Mouse (Mus musculus): Measurements from ENCODE around the gene Gm14569.

Gene Gm14569

DNA sequence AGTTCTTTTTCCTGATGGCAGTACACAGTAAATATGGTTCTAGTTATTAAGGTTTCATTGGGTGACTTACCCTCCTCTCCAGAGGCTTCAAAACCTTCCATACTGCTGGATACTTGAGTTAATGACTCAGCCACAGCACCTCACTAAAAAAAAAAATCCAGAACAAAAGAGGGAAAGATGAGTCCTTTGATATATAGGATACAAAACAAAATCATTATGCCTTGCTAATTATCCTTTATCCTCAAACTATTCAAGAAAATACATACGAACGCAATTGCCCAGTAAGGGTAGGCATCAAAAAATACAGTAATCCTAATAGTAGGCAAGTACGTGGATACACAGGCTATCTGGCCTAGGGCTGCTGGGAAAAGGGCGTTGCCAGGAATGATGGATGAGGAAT lies at the start of gene Gm14569:
Gm14569 (minus strand) TSS at position 101 of the 400 bp plus-strand sequence.
- DNase-seq (ENCODE audit: low read depth, low spot score): no peak

DNA sequence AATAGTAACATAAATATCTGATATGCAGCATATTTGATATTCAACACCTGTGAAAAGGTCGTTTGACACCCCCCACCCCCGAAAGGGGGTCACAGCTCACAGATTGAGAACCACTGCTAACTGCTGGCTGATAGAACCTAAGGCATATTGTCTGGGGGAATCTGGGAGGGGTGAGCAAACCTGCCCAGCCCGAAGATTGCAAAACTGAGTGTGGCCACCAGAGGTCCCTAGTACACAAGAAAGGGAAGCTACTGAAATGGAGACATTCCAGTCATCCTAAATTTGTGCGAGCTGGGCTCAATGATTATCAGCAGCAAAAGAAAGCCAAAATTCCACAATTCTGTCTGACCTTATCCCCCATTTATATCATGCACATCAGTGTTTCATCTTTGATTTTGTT lies 42.9 kb upstream of the Gm14569 start:
- peak; percentile 50 for DNase-seq (ENCODE audit: low read depth, low spot score)

DNA sequence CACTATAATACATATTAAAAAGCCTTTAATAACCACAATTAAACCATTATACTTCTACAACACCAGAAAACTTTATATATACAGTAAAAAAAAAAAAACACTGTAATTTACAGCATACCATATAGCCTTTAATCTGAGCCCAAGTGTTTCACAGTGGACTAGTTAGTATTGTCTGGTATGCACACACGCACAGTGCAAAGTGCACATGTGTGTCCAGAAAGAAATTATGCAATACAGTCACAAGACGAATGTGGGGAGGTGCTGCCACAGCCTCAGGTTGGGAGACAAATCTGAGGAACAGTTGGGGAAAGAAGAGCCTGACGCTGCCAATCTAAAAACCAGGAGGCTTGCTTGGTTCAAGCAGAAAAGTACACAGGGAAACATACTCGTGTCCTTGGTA lies 42.1 kb upstream of the Gm14569 start:
- no peak for DNase-seq (ENCODE audit: low read depth, low spot score)

DNA sequence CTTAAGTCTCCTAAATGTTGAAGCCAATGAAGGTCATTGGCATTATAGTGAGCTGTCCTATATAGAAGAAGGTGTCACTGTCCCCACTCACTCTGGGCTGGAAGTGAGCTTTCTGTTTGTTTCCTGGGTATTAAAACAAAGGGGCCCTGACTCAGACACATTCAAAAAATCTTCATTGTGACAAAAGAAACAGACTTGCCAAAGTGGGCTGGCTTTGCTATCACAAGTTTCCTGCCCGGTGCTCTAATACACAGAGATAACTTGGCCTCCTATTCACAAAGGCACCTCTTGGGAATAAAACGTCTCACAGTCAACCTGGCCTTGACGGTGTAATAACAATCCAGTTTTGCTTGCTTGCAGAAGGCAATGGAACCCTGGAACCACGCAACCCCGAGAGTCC lies 38.6 kb upstream of the Gm14569 start:
- DNase-seq (ENCODE audit: low read depth, low spot score): no peak

DNA sequence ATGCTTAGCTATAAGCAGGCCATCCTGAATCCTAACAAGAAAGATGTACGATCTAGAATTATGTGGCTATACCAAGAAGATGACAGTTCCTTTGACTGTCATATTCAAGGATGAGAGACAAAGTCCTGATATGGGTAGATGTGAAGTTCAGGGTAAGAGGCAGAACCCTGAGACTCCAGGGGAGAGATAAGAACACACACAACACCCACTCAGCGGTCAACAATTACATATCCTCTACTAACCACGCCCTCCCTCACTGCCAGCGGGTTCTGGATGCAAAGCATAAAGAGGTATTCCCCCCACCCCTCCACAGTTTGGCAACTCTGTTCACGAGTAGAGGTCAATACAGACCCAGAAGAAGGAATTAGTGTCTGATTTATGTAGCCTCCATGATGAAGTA lies 32.1 kb upstream of the Gm14569 start:
- no peak for DNase-seq (ENCODE audit: low read depth, low spot score)

GRCm38 (mm10) chrX:36513726-36514125 lies 22.1 kb upstream of the Gm14569 start:
- DNase-seq (ENCODE audit: low read depth, low spot score): peak; percentile 4

- DNase-seq (ENCODE audit: low read depth, low spot score): no peak
These were observed 21.6 kb upstream of the Gm14569 start for GRCm38 (mm10) chrX:36513231-36513630.

GRCm38 (mm10) chrX:36506863-36507262 lies 15.2 kb upstream of the Gm14569 start:
- DNase-seq (ENCODE audit: low read depth, low spot score): peak; percentile 10

DNA sequence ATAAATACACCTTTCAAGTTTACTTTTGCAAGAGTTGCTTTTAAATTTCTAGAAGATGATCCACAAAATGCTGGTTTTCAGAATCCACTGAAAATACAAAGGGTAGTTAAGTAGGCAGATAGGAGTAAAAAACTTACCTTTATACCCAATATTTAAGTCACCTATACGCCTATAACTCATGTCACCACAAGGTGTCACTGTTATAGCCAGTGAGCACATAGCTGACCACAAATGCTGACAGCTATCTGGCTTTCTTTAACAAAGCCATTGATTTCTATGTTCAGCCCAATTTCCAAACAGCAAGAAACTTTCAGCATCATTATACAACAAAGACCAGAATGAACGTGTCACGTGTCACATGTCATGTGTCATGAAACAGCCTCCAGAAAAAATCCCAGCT lies 2.1 kb downstream of the Gm14569 start:
- peak; percentile 23 for DNase-seq (ENCODE audit: low read depth, low spot score)

DNA sequence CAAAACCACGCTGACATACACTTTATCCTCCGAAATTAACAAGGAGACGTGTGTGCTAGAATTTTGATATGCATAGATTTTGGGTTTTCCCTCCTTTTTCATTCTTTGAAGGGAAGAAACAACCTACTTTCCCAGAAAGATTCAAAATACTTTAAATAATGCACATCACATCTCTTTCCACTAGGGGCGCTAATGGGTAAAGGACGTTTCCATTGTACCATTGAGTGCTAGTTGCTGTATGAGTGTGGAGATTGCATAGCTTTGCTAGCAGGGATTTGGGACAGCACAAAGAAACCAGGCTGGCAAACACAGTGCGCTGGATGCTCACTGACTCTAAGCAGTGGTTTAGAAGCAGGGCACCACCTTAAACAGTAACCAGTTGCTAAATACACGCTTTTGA lies 3.6 kb downstream of the Gm14569 start:
- peak; percentile 10 for DNase-seq (ENCODE audit: low read depth, low spot score)

GRCm38 (mm10) chrX:36474873-36475272 lies 16.8 kb downstream of the Gm14569 start:
- DNase-seq (ENCODE audit: low read depth, low spot score): no peak

DNA sequence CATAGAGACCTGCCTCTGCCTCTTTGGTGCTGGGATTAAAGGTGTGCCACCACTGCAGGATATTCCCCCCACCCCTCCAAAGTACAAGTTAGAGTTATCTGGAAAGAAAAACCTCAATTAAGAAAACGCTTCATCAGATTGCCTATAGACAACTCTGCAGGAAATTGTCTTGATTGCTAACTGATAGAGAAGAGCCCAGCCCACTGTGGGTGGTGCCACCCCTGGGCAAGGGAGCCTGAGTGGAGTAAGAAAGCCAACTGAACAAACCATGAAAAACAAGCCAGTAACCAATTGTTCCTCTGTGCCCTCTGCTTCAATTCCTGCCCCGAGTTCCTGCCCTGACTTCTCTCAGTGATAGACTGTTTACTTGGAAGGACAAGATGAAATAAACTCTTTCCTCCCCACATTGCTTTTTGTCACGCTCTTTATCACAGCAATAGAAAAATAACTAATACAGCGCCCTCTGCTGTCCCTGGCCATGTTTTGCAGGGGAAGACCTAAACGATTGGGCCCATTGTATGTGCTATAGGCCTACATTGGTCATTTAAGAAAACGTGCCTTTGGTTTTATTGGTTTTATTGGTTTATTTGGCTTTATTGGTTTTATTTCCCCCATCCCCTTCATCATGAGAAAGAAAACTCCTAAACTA lies 17.4 kb downstream of the Gm14569 start:
- DNase-seq (ENCODE audit: low read depth, low spot score): peak; percentile 43

DNA sequence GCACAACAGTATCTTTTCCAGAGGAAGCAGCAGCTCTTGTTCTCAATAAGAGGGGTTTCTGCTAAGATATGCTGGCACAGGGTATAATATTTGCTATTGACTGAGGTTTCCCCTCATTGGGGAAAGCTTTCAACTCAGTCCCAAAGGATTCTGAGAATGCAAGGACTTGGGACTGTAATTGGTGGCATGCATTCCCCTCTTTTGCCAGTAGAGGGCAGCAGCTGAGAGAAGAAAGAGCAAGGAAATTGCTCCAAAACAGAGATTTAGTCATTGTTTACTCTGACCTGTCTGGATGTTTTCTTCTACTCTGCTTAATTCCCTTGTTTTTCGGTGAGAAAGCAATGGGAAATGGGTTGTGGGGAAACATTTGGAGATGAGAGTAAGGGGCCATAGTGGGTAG lies 35.6 kb downstream of the Gm14569 start:
- peak; percentile 6 for DNase-seq (ENCODE audit: low read depth, low spot score)

DNA sequence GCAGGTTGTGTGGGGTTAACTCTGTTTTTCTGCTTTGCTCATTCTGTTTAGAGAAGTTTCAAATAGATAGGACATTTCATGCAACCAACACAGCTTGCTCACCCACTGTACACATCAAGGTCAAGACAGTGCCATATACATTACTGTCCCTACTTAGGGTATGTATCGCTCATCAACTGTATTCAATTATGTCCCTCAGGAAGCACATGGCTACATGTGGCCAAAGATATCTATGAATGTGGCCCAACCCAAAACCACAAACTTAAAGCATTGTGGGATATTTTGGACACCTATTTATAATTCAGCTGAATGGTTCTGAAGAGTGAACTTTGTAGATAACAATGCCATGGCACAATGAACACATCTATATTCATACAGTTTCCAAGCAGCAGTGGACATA lies 53.7 kb downstream of the Gm14569 start:
- no peak for DNase-seq (ENCODE audit: low read depth, low spot score)

GRCm38 (mm10) chrX:36434993-36435392 lies 56.6 kb downstream of the Gm14569 start:
- peak; percentile 26 for DNase-seq (ENCODE audit: low read depth, low spot score)

GRCm38 (mm10) chrX:36419153-36419552 lies 72.5 kb downstream of the Gm14569 start:
- DNase-seq (ENCODE audit: low read depth, low spot score): no peak

GRCm38 (mm10) chrX:36402316-36402715 lies 89.3 kb downstream of the Gm14569 start:
- peak; percentile 13 for DNase-seq (ENCODE audit: low read depth, low spot score)

GRCm38 (mm10) chrX:36400980-36401379 lies 90.7 kb downstream of the Gm14569 start, which contains the start of gene Gm6268:
TSS of gene Gm6268 (plus strand) at chrX:36401280.
- no peak for DNase-seq (ENCODE audit: low read depth, low spot score)

- peak; percentile 15 for DNase-seq (ENCODE audit: low read depth, low spot score)
These were observed 98.4 kb downstream of the Gm14569 start for GRCm38 (mm10) chrX:36393279-36393678.

GRCm38 (mm10) chrX:36392672-36393071 lies 99.0 kb downstream of the Gm14569 start:
- DNase-seq (ENCODE audit: low read depth, low spot score): no peak

DNA sequence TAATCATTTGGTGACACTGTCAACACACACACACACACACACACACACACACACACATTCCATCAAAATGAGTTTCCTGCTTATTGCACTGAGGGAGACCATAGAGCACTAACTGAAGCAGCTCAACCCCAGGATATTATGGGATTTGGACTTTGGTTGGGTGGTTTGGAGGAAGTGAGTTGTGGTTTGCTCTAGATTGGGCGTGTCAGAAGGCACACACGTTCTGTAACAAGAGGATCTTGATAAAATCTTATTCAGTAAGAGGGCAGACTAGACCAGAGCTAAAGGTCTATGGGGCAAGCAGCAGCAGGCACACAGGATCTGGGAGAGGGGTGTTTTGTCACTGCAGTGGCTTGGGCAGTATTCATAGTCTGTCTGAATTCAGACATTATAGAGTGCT lies 101.1 kb downstream of the Gm14569 start:
- DNase-seq (ENCODE audit: low read depth, low spot score): no peak

GRCm38 (mm10) chrX:36389971-36390370 lies 101.7 kb downstream of the Gm14569 start:
- no peak for DNase-seq (ENCODE audit: low read depth, low spot score)

GRCm38 (mm10) chrX:36385340-36385739 lies 106.3 kb downstream of the Gm14569 start:
- DNase-seq (ENCODE audit: low read depth, low spot score): no peak
